Mouse (Mus musculus): Measurements from ENCODE around the gene Adh6b. TPM values are rescaled to one million over a fixed set of nuclear protein-coding genes. Genes with fewer than 3 reads are reported as not detected.

The Adh6b gene
- polyA plus RNA-seq, 1 experiment from 2014 or later: 2.3 TPM

Other genes starting within 250 kb of the Adh6b start
- 9.0 and 9.9 TPM in 2 replicates for gene Trmt10a, start 198.3 kb upstream of the Adh6b start, polyA plus RNA-seq (2015; fragmentation: Nextera tagmentation; extraction: Ambion mirVana)
- gene Mttp, start 196.8 kb upstream of the Adh6b start, polyA plus RNA-seq (2015; fragmentation: Nextera tagmentation; extraction: Ambion mirVana): 6.2 and 6.8 TPM in 2 replicates
- gene 4930579F01Rik, start 147.9 kb upstream of the Adh6b start, polyA plus RNA-seq (2015; fragmentation: Nextera tagmentation; extraction: Ambion mirVana): 0.10 TPM in 1 of 2 replicates, not detected in the other
- gene Adh7, start 124.0 kb upstream of the Adh6b start, polyA plus RNA-seq (2015; fragmentation: Nextera tagmentation; extraction: Ambion mirVana): 4.1 and 5.2 TPM in 2 replicates
- gene Adh1, start 80.8 kb upstream of the Adh6b start, polyA plus RNA-seq (2015; fragmentation: Nextera tagmentation; extraction: Ambion mirVana): 44.7 and 62.9 TPM in 2 replicates
- gene Adh6a, start 28.5 kb upstream of the Adh6b start, polyA plus RNA-seq (2015; fragmentation: Nextera tagmentation; extraction: Ambion mirVana): 0.14 and 0.21 TPM in 2 replicates
- 0.18 TPM in 1 of 2 replicates, not detected in the other for gene Adh4, start 73.7 kb downstream of the Adh6b start, polyA plus RNA-seq (2015; fragmentation: Nextera tagmentation; extraction: Ambion mirVana)
- 154 and 166 TPM in 2 replicates for gene Adh5, start 101.3 kb downstream of the Adh6b start, polyA plus RNA-seq (2015; fragmentation: Nextera tagmentation; extraction: Ambion mirVana)
- gene Metap1, start 147.7 kb downstream of the Adh6b start, polyA plus RNA-seq (2015; fragmentation: Nextera tagmentation; extraction: Ambion mirVana): 38.5 and 38.9 TPM in 2 replicates
- 297 and 325 TPM in 2 replicates for gene Eif4e, start 184.4 kb downstream of the Adh6b start, polyA plus RNA-seq (2015; fragmentation: Nextera tagmentation; extraction: Ambion mirVana)